Mouse (Mus musculus): ENCODE results near the gene Gata3. TPM values are rescaled to one million over a fixed set of nuclear protein-coding genes. Genes with fewer than 3 reads are reported as not detected.

Gata3 gene
- polyA plus RNA-seq (2015; fragmentation: Illumina TruSeq; extraction: RNeasy Lipid Tissue Mini Kit (QIAGEN cat#74804); ENCODE audit: low read depth, low replicate concordance): 3.5 TPM

DNA sequence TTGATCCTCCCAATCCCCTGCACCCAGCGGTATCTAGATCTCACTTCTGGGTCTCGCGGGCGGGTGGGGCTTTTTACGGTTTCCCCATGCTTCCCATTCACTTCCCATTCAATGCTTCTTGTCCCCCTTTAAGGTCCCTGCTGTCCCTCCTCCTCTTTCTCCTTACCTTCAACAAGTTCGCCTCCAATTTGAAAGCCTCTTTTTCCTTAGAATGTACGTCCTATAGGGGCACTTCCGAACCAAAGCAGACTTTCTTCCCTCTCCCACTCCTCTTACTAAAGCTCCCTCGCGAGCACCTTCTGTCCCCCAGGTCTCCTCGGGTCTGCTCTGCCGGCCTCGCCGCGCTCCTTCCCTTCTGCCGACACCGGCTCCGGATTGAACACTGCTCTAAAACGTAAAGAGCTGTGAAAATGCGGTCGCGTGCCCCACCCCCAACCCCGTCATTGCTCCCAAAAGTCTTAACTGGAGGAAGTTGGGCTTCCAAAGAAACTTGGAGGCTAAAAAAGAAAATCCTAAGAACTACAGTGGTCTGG, at the start of gene Gata3:
Gene Gata3 (minus strand): TSS at position 384 of the 533 bp plus-strand sequence.

DNA sequence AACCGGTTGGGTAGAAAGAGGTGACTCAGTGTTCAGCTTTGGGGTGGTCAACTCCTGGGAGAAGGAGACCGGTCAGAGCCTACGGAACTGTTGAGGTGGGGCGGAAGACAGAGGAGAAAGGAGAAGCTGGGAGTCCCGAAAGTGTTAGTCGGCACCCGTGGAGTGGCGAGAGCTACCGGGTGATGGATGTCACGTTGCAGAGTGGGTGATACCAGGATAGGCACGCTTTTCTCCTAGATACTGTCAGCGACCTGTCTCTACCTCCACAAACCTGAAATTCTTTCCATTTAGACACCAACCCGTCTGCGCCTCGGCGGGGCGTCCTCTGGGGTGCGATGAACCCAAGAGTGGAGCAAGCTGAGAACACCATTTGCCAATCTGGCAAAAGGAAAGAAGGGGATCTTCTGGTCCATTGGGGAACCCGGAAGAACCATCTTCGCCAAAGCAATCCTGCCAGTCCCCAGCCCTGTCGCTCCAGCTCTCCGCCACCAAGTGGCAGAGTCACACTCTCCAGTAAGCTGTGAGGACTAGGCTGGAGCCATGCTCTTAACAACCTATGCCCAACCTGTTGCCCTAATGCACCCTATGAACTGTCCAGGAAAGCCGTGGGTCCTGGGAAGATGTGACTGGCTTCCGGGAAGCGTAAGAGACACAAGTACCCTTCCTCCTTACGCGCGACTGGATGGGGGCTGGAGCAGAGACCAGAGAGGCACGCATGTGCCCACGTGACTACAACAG, 752 bp downstream of the Gata3 start, which contains the start of gene 9230102O04Rik:
Gene 9230102O04Rik (minus strand): TSS at position 628 of the 738 bp plus-strand sequence.

DNA sequence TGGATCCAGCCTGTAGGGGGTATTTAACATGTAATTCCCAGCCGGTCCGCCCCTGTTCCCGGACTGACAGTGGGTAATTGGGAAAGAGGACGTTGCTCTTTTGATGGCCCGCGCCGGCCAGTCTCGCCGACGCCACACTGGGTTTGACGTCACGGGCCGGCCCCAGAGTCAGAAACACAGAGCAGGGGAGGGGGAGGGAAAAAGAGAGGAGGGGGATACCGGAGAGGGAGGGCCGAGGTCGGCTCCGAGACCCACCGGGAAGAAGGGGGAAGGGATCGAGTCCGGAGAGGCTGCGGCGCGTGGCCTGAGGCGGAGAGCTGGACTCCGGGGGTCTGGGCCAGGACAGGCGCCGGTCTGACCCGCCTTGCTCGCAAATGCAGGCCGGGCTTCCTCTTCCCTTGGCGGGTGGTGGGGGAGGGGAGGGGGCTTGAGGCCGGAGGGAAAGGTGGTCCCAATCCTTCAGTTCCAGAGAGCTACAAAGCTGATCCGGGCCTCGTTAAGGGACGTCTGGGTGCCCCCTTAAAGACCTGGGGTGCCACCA, 8.7 kb downstream of the Gata3 start, which contains the start of gene 4930412O13Rik:
Gene 4930412O13Rik (plus strand): TSS at position 202 of the 541 bp plus-strand sequence.

Other genes starting within 250 kb of the Gata3 start
- gene 4930412O13Rik, start 8.8 kb downstream of the Gata3 start, polyA plus RNA-seq (2015; fragmentation: Illumina TruSeq; extraction: RNeasy Lipid Tissue Mini Kit (QIAGEN cat#74804); ENCODE audit: low read depth, low replicate concordance): not detected
- not detected for gene 9230102O04Rik, start 494 bp downstream of the Gata3 start, polyA plus RNA-seq (2015; fragmentation: Illumina TruSeq; extraction: RNeasy Lipid Tissue Mini Kit (QIAGEN cat#74804); ENCODE audit: low read depth, low replicate concordance)
- 7.6 TPM for gene Taf3, start 158.6 kb upstream of the Gata3 start, polyA plus RNA-seq (2015; fragmentation: Illumina TruSeq; extraction: RNeasy Lipid Tissue Mini Kit (QIAGEN cat#74804); ENCODE audit: low read depth, low replicate concordance)
- 578 TPM for gene Atp5c1, start 190.5 kb upstream of the Gata3 start, polyA plus RNA-seq (2015; fragmentation: Illumina TruSeq; extraction: RNeasy Lipid Tissue Mini Kit (QIAGEN cat#74804); ENCODE audit: low read depth, low replicate concordance)
- gene Kin, start 190.6 kb upstream of the Gata3 start, polyA plus RNA-seq (2015; fragmentation: Illumina TruSeq; extraction: RNeasy Lipid Tissue Mini Kit (QIAGEN cat#74804); ENCODE audit: low read depth, low replicate concordance): 12.4 TPM
- 2.6 TPM for gene Itih2, start 241.4 kb upstream of the Gata3 start, polyA plus RNA-seq (2015; fragmentation: Illumina TruSeq; extraction: RNeasy Lipid Tissue Mini Kit (QIAGEN cat#74804); ENCODE audit: low read depth, low replicate concordance)

Data from brain, adult 10 weeks (tissue).